Mouse (Mus musculus): Measurements from ENCODE around the gene Nostrin. TPM values are rescaled to one million over a fixed set of nuclear protein-coding genes. Genes with fewer than 3 reads are reported as not detected.

Nostrin gene
- total and polyA plus RNA-seq, 3 experiments: 1.4 to 6.7 (median 5.9) TPM

DNA sequence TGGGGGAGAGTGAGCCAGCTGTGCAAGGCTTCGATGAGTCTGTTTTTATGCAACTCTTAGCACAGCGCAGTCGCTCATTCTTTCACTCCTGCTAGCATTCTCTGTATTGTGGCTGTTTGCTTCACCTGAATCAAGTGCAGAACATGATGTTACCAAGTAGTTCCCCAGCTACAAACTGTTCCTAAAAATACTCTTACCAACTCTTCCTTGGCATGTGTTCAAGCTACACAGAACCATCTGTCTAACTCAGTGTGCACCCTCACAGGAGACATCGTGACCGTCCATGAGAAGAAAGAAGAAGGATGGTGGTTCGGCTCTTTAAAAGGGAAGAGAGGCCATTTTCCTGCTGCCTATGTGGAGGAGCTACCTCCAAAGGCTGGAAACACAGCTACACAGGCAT is 53.1 kb downstream of the Nostrin start:
- Histone ChIP-seq H3K9ac (ENCODE audit: low read depth, low read length) (no peak overlapping the region), H3K4me1 (ENCODE audit: control insufficient read depth, insufficient read depth, low read length) (no peaks in the 10 kb centered on the region), H3K27me3 (ENCODE audit: control insufficient read depth, insufficient read depth, low read length) (no peaks in the 10 kb centered on the region), H3K27ac (no peak overlapping the region), H3K36me3 (ENCODE audit: control insufficient read depth, insufficient read depth, low read length) (no peaks in the 10 kb centered on the region), H3K79me2 (replicated peaks; ENCODE audit: control insufficient read depth, insufficient read depth, low read length) (no peaks in the 10 kb centered on the region), H3K4me3 (no peak overlapping the region)
- 73% methylated on average over 6 of the region's 6 CpGs for WGBS
- intact Hi-C loops (cut with DNase I): no loop called here
- TF ChIP-seq CTCF (IDR thresholded peaks at IDR 0.05): no peak
- no peak for DNase-seq

DNA sequence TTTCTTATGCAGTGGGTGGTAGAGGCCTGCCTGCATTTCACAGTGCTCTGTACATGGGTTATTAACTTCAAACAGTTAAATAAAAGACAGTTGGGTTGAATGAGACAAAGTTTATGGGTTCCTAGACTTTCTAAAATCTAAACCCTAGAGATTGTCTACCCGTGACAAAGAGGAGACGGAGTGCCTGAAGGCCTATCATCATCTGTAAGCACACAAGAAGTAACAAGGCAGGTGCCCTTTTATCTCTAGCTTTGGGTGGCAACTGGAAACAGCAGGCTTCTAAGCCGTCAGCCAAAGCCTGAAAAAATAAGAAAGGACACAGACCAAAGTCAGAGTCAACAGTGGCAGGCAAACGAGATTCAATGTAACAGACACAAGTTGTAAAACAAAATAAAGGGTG is 53.6 kb downstream of the Nostrin start:
- Histone ChIP-seq H3K27ac (no peak overlapping the region), H3K4me1 (ENCODE audit: control insufficient read depth, insufficient read depth, low read length) (no peaks in the 10 kb centered on the region), H3K27me3 (ENCODE audit: control insufficient read depth, insufficient read depth, low read length) (no peaks in the 10 kb centered on the region), H3K36me3 (ENCODE audit: control insufficient read depth, insufficient read depth, low read length) (no peaks in the 10 kb centered on the region), H3K79me2 (replicated peaks; ENCODE audit: control insufficient read depth, insufficient read depth, low read length) (no peaks in the 10 kb centered on the region), H3K9ac (ENCODE audit: low read depth, low read length) (no peak overlapping the region), H3K4me3 (no peak overlapping the region)
- TF ChIP-seq POLR2A (IDR thresholded peaks at IDR 0.05; ENCODE audit: insufficient read depth, low read depth, low read length): no peak
- TF ChIP-seq EP300 (IDR thresholded peaks at IDR 0.05; ENCODE audit: insufficient read depth, low read depth, low read length): no peak
- no peak for TF ChIP-seq CTCF (IDR thresholded peaks at IDR 0.05)
- no peak for DNase-seq
- intact Hi-C loops (cut with DNase I): no loop called here
- 77% methylated on average over 4 of the region's 4 CpGs for WGBS

DNA sequence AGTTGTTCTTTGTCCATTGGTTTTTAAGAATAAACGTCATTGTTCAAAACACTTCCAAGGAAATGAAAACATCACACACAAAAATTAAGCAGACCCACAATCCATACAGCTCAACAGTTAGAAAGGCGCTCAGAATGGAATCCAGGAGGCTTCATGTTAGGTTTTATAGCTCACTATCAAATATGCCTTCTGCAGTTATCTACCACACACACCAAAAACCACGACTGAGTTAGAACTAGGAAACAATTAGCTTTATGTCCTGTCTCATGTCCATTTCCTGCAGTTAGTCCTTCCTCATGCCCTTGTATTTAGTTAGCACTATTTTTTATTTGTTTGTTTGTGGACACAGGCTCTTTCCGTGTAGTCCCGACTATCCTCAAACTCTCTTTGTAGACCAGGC is 55.5 kb downstream of the Nostrin start:
- no peak overlapping the region for H3K9ac ChIP-seq (ENCODE audit: low read depth, low read length)
- H3K27ac ChIP-seq: no peak overlapping the region
- WGBS: 75% methylated on average over 5 of the region's 5 CpGs
- no peaks in the 10 kb centered on the region for H3K79me2 ChIP-seq (replicated peaks; ENCODE audit: control insufficient read depth, insufficient read depth, low read length)
- no peaks in the 10 kb centered on the region for H3K4me1 ChIP-seq (ENCODE audit: control insufficient read depth, insufficient read depth, low read length)
- TF ChIP-seq EP300 (IDR thresholded peaks at IDR 0.05; ENCODE audit: insufficient read depth, low read depth, low read length) (no peak), CTCF (IDR thresholded peaks at IDR 0.05) (no peak), POLR2A (IDR thresholded peaks at IDR 0.05; ENCODE audit: insufficient read depth, low read depth, low read length) (no peak)
- no peak for DNase-seq
- no peak overlapping the region for H3K4me3 ChIP-seq
- intact Hi-C loops (cut with DNase I): no loop called here
- no peaks in the 10 kb centered on the region for H3K27me3 ChIP-seq (ENCODE audit: control insufficient read depth, insufficient read depth, low read length)
- H3K36me3 ChIP-seq (ENCODE audit: control insufficient read depth, insufficient read depth, low read length): no peaks in the 10 kb centered on the region

DNA sequence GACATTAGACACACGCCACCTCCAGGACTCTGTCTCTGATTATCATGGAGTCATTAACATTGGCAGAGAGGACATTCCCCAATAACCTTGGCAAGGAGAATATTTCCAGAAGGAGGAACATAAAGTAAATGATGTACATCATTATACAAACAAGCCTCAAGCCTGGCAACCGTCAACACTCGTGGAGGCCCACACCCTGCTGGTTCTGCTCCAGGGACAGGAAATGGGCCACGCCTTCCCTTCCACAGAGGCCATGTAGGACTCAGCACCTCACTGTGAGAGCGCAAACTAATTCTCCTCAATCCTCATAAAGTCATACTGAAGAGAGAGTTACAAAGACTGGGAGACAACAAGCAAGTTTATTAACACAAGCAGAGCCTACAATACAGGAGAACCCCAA is 58.0 kb downstream of the Nostrin start:
- no peaks in the 10 kb centered on the region for H3K27me3 ChIP-seq (ENCODE audit: control insufficient read depth, insufficient read depth, low read length)
- no peak overlapping the region for H3K4me3 ChIP-seq
- TF ChIP-seq POLR2A (IDR thresholded peaks at IDR 0.05; ENCODE audit: insufficient read depth, low read depth, low read length) (no peak), CTCF (IDR thresholded peaks at IDR 0.05) (no peak), EP300 (IDR thresholded peaks at IDR 0.05; ENCODE audit: insufficient read depth, low read depth, low read length) (no peak)
- H3K27ac ChIP-seq: no peak overlapping the region
- no peaks in the 10 kb centered on the region for H3K4me1 ChIP-seq (ENCODE audit: control insufficient read depth, insufficient read depth, low read length)
- 72% methylated on average over 5 of the region's 5 CpGs for WGBS
- H3K9ac ChIP-seq (ENCODE audit: low read depth, low read length): no peak overlapping the region
- H3K36me3 ChIP-seq (ENCODE audit: control insufficient read depth, insufficient read depth, low read length): no peaks in the 10 kb centered on the region
- DNase-seq: no peak
- no peaks in the 10 kb centered on the region for H3K79me2 ChIP-seq (replicated peaks; ENCODE audit: control insufficient read depth, insufficient read depth, low read length)
- intact Hi-C loops (cut with DNase I): no loop called here

DNA sequence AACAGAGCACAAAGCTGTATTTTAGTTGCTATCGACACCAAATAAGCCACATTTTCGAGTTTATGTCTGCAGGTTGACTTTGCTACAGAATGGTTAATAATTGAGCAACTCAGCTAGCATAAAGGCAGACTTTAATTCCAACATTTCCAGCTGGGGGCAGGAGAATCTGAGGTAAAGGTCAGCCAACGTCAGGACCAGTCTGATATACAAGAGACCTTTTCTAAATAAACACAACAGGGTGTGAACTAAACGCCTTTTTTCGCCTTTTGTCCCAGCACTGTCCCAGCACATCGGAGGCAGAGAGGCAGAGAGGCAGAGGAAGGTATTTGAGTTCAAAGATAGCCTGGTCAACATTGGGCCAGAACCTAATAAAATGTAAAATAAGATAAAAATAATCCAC is 69.6 kb downstream of the Nostrin start:
- H3K27ac ChIP-seq: no peak overlapping the region
- no peaks in the 10 kb centered on the region for H3K79me2 ChIP-seq (replicated peaks; ENCODE audit: control insufficient read depth, insufficient read depth, low read length)
- 14% methylated on average over 6 of the region's 6 CpGs for WGBS
- H3K27me3 ChIP-seq (ENCODE audit: control insufficient read depth, insufficient read depth, low read length): no peaks in the 10 kb centered on the region
- no peaks in the 10 kb centered on the region for H3K36me3 ChIP-seq (ENCODE audit: control insufficient read depth, insufficient read depth, low read length)
- no peak overlapping the region for H3K9ac ChIP-seq (ENCODE audit: low read depth, low read length)
- TF ChIP-seq CTCF (IDR thresholded peaks at IDR 0.05): no peak
- no peak for TF ChIP-seq POLR2A (IDR thresholded peaks at IDR 0.05; ENCODE audit: insufficient read depth, low read depth, low read length)
- no peak for TF ChIP-seq EP300 (IDR thresholded peaks at IDR 0.05; ENCODE audit: insufficient read depth, low read depth, low read length)
- peaks cover 1% of the 10 kb centered on the region; the same call in 1 of the 2 replicates for H3K4me1 ChIP-seq (ENCODE audit: control insufficient read depth, insufficient read depth, low read length)
- DNase-seq: no peak
- peak overlapping the region; percentile 68 for H3K4me3 ChIP-seq
- intact Hi-C loops (cut with DNase I): loop anchor here (5.0 kb wide), 1 partner anchor 343 kb away; the partner anchor contains the start of gene Cers6

DNA sequence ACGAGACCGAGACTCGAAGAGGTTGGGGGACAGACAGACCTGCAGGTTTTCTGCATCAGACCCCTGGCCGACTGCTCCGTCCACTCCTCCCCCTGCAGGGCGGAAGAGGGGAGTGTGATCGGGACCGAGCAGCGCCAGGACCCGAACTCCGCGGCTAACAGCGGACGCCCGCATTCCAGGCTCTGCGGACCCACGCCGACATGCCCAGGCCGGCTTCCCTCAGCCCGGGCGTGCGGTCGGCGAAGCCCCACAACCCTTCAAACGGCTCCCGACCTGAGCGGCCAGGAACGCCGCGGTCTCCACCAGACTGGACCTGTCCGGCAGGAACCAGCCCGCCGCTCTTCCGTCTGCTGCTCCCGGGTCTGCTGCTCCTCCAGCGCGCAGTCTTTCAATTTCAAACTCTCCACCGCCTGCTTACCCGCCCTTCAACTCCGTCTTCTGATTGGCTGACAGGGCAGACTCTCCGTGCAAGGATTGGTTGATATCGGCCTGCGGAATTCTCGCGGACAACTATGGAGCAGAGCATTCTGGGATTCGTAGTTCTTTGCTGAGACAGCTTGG is 70.3 kb downstream of the Nostrin start, which contains the start of gene Spc25:
Spc25 (minus strand) TSS at position 404 of the 561 bp plus-strand sequence.
- intact Hi-C loops (cut with DNase I): loop anchor here (5.0 kb wide), 1 partner anchor 344 kb away; the partner anchor contains the start of gene Cers6
- Histone ChIP-seq H3K9ac (ENCODE audit: low read depth, low read length) (peak within 1 kb of the TSS; percentile 73), H3K36me3 (ENCODE audit: control insufficient read depth, insufficient read depth, low read length) (no peaks in the 10 kb centered on the region), H3K4me3 (peak within 1 kb of the TSS; percentile 68), H3K27ac (no peak within 1 kb of the TSS), H3K4me1 (ENCODE audit: control insufficient read depth, insufficient read depth, low read length) (peaks cover 1% of the 10 kb centered on the region; the same call in 1 of the 2 replicates), H3K79me2 (replicated peaks; ENCODE audit: control insufficient read depth, insufficient read depth, low read length) (no peaks in the 10 kb centered on the region), H3K27me3 (ENCODE audit: control insufficient read depth, insufficient read depth, low read length) (no peaks in the 10 kb centered on the region)
- TF ChIP-seq CTCF (IDR thresholded peaks at IDR 0.05) (no peak), POLR2A (IDR thresholded peaks at IDR 0.05; ENCODE audit: insufficient read depth, low read depth, low read length) (no peak), EP300 (IDR thresholded peaks at IDR 0.05; ENCODE audit: insufficient read depth, low read depth, low read length) (no peak)
- peak; percentile 86 to 92 for DNase-seq
- under 1% methylated on average over 46 of the region's 46 CpGs for WGBS

All from heart, adult 2 months (tissue).